Mouse (Mus musculus) ES-Bruce4 (cell line): Measurements from ENCODE around the gene Ms4a1.
"Not testable (repeated sequence)": the region's sequence is repeated elsewhere in the genome, so short reads cannot be mapped to it uniquely, and the experiment has no call there.

Source experiments
- CTCF ChIP-seq: IDR thresholded peaks from one replicate; pipeline ENCODE4 v1.8.1; 2011; ENCODE audit warnings: low read depth, low read length
- EP300 ChIP-seq: IDR thresholded peaks from 2 replicates; pipeline ENCODE4 v1.6.1; 2011; ENCODE audit warnings: low read depth, low read length; ENCODE audit not compliant: insufficient read depth
- POLR2A ChIP-seq: IDR thresholded peaks from one replicate; pipeline ENCODE4 v1.8.1; 2011; ENCODE audit warnings: low read length; ENCODE audit not compliant: insufficient read depth

DNA sequence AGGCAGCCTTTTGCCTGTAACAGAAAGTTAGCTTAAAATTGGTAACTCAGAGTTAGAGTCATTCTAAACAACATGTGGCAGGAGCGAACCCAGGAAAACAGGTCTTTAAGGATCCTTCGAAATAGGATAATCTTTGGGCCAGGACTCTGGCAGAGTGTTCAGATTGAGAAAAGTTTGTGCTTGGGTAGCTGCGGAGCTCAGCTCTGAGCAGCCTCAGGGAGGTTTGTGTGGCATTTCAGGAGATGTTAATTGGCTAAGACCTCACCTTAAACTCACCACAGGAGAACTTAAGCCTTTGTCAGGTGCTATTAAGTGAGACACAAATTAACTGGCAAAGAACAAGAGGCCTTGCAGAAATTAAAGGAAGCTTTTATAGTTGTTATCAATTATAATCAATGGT lies 27.6 kb upstream of the Ms4a1 start:
- not testable (repeated sequence) for TF ChIP-seq POLR2A, CTCF, EP300
